Mouse (Mus musculus) lung, postnatal 10 days (tissue): ENCODE data around the gene Apbb2.
A peak's percentile ranks its signal among the peaks of the same experiment; 100 is the strongest.

Experiments
- DNase-seq: peaks from one replicate; pipeline ENCODE4 v3.0.0; 2021

Gene Apbb2

DNA sequence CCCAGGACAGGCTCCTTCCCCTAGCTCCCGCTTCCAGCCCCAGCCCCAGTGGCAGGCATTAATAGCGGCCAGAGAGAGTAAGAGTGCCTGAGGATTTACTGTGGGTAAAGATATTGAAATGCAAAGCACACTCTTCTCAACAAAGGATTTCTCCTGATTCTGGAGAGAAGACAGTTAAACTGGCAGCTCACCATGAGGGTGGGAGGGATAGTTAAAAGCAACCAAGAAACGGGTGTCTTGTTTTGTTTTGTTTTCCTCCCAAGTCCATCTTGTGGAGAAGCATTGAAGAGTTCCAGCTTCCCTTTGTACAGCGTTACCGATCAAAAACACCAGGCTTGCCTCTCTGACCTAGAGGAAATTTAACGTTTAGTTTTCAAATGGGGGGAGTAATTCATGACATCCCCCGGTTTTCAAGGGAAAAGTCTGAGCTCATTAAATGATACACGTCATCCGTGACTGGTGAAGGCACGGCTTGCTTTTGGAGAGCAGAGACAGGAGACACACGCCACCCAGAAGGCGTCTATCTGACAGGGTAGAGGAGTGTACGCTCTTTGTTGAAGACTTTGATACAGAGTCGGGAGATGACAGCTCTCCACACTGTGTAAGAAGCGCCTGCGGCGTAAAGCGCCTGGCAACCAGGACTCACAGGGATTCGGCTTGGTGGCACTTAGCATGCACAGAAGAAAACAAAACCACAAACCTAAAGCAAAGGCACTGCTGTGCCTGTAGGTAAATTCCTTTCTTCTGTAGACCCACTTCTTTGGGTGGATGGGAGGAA, 290.4 kb downstream of the Apbb2 start:
- no peak for DNase-seq

DNA sequence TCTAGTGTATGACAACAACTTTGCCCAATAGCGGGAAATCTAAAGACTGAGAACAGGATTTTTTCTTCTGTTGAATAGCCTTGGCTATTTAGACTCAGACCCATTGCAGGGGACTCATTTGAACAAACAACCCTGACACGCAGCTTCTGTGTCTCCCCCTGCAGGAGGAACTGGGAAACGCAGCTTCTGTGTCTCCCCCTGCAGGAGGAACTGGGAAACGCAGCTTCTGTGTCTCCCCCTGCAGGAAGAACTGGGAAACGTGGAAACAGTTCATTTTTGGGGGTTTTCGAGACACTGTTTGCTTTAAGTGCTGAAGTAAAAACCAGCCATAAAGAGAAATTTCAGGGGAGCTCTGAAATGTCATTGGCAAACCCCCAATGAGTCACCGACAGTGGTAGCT, 292.2 kb downstream of the Apbb2 start:
- peak; percentile 21 for DNase-seq

DNA sequence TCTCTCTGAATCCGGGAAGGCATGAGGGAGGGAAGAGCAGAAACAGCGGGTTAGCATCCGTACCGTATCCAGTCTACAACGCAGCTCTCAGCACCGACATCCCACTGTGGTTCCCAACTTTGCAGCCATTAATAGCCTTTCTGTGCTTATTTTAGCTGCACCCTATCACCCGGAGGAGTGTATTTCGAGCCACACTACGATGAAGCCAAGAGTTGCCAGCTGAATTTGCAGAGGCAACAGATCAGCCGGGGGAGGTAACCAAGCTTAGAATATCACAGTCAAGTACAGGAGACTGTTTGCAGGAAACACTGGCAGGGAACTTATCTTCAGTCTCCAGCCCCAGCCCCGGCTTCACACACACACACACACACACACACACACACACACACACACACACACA, 295.0 kb downstream of the Apbb2 start:
- no peak for DNase-seq

GRCm38 (mm10) chr5:66323131-66323530, 295.5 kb downstream of the Apbb2 start:
- DNase-seq: no peak

- no peak for DNase-seq
These were observed 298.7 kb downstream of the Apbb2 start for GRCm38 (mm10) chr5:66319827-66320404.

- peak; percentile 63 for DNase-seq
These were observed 299.2 kb downstream of the Apbb2 start for GRCm38 (mm10) chr5:66319341-66319740.

DNA sequence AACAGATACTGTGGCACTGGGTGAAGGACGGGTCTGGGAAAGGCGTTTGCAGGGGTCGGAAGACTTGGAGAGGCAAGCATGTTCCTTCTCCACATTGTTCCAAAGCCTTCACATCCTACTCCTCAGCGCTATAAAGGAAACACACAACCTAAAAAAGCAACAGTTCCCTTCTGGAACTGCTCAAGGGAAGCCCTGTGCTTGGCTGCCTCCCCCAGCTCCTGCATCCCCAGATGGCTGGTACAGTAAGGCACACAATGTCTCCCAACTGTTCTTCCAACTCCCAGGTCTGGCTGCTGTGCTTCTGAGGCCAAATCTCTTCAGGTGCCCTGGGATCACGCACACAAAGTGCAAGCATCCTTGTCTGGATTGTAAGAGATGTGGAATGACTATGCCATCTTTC, 302.8 kb downstream of the Apbb2 start:
- DNase-seq: no peak

GRCm38 (mm10) chr5:66310806-66311205, 307.8 kb downstream of the Apbb2 start:
- no peak for DNase-seq

GRCm38 (mm10) chr5:66310328-66310727, 308.3 kb downstream of the Apbb2 start:
- DNase-seq: no peak

- no peak for DNase-seq
These were observed 313.1 kb downstream of the Apbb2 start for GRCm38 (mm10) chr5:66305511-66305910.

GRCm38 (mm10) chr5:66304300-66305067, 314.1 kb downstream of the Apbb2 start:
- DNase-seq: no peak

DNA sequence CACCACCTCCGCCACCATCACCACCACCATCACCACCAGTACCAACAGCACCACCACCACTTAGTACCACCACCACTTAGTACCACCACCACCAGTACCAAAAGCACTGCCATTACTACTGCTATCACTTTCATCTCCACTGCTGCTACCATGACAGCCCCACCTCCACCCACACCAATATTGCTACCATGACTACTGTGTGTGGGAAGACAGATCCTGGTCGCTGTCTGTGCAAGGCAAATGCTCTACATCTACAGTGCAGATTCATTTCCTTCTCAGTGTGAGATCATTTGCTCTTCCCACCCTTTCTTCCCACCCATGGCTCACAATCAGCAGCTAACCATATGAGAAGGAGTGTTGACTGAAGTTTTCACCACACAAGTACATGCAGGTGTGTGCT, 315.7 kb downstream of the Apbb2 start:
- DNase-seq: no peak

GRCm38 (mm10) chr5:66302085-66302815, 316.3 kb downstream of the Apbb2 start:
- DNase-seq: peak; percentile 26

DNA sequence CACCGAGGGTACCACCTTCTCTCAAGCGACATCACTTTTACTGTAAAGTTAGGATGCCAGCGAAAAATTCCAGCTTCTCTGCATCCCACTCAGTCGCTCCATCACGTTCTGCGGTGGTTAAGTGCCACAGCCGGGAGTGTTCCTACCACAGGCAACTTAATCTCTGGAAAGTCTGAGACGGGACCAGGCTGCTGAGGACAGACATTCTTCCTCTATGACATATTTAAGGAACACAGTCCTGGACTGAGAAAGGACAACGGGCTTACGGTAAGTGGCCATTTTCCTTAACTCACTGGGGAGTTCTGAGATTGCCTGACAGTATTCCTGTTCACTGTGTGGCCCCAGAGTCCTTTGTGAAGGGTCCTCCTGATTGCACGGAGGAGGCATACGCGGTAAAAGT, 318.0 kb downstream of the Apbb2 start:
- DNase-seq: no peak

- no peak for DNase-seq
These were observed 319.7 kb downstream of the Apbb2 start for GRCm38 (mm10) chr5:66298856-66299255.

DNA sequence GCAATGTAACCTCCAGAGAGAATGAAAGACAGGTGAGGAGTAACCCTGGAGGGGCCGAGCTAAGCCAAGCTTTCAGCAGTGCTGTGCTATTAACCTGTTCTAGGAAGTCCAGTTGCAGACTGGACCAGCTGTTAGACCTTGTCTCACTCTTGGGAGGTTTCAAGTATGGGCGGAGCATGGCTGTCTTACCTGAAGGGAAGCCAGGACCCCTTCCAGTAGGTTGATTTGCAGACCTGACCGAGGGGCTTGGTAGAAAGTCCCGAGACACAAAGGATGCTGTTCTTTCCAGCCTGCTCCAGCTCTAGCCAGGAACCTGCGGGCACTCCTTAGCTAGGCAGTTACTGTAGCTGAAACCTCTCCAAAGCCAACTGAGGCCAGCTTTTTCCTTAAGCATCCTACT, 322.5 kb downstream of the Apbb2 start:
- no peak for DNase-seq

- DNase-seq: no peak
These were observed 323.6 kb downstream of the Apbb2 start for GRCm38 (mm10) chr5:66294952-66295351.

DNA sequence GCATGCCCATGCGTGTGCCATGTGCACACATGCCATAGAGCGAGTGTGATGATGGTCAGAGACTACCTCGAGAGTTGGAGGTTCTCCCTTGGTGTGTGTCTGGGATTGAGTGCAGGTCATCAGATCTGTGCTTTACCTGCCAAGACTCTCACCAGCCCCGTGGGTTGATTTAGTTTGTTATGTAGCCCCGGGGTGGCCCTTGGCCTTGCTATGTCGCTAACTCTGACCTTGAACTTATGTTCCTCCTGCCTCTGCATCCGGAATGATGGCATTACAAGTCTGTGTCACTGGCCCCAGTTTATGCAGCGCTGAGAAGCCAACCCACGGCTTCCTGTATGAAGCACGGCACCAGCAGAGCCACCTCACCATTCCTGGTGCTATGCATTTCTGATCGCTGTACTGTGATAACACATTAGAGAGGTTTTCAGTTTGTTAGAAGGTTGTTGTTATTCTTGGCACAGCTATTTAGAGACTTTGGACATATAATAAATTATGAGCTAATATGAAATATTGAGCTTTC, 324.4 kb downstream of the Apbb2 start:
- no peak for DNase-seq

DNA sequence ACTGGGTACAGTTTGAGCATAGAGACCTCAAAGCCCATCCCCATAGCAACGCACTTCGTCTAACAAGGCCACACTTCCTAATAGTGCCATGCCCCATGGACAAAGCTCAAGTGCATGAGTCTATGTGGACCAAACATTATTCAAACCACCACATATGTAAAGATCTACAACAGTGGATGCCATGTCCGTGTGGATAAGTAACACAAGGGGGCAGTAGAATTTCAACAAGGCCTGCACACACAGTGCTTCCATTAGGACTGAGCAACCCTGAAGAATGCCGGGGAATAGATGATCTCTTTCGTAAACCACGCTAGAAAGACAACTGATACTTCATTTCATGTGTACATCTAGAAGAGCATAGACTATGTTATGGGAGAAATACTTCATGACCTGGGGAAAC, 337.8 kb downstream of the Apbb2 start:
- DNase-seq: no peak

- DNase-seq: no peak
These were observed 338.9 kb downstream of the Apbb2 start for GRCm38 (mm10) chr5:66279650-66280049.

DNA sequence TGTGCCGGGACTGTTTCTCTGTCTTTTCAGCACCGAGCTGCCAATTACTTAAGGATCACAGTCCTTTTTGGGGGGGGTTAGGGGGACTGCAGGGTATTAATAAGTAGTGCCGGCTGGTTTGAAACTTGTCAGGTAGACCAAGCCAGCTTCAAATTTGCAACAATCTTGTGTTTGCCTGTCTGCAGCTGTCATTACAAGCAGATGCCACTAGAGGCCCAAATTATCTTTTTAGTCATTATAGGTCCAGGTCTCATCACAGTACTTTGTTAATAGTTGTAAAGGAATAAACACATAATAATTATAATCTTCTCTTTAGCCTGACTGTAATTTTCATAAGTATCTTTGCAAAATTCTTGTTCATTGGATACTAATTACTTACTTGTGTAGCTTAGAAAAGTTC, 344.2 kb downstream of the Apbb2 start:
- DNase-seq: no peak

- DNase-seq: no peak
These were observed 347.4 kb downstream of the Apbb2 start for GRCm38 (mm10) chr5:66271141-66271540.

- DNase-seq: peak; percentile 12
These were observed 349.0 kb downstream of the Apbb2 start for GRCm38 (mm10) chr5:66269616-66270015.
